47 mouse cellular contexts compared by ENCODE assay signal in genomic region chr15:88624874-88625277, GRCm38 (mm10). TPM values are rescaled to one million over a fixed set of nuclear protein-coding genes. Genes with fewer than 3 reads are reported as not detected.
"Had no signal": no experiment of that assay in that cellular context is flagged by ENCODE, and none has a peak within 500 bp of the region (broad histone marks: within the 10 kb centered on the region; RNA-seq: fewer than 3 reads in every experiment).

No protein-coding gene starts in this region.

- H3K36me3 ChIP-seq: limb, embryonic 10.5 days; limb, embryonic 12.5 days; limb, embryonic 13.5 days; limb, embryonic 15.5 days; liver, embryonic 12.5 days; liver, embryonic 13.5 days; liver, embryonic 15.5 days; lung, embryonic 15.5 days; midbrain, embryonic 10.5 days; midbrain, embryonic 12.5 days; midbrain, embryonic 13.5 days; midbrain, embryonic 15.5 days; neural tube, embryonic 12.5 days had no signal

- H3K9ac ChIP-seq: limb, embryonic 12.5 days; limb, embryonic 13.5 days; limb, embryonic 15.5 days; liver, embryonic 12.5 days; liver, embryonic 13.5 days; liver, embryonic 14.5 days; liver, embryonic 15.5 days; liver, postnatal 0 days; lung, embryonic 14.5 days; lung, embryonic 15.5 days; midbrain, embryonic 12.5 days; midbrain, embryonic 13.5 days; midbrain, embryonic 15.5 days; neural tube, embryonic 12.5 days had no signal

- DNase-seq: left cerebral cortex, postnatal 4 days; liver; liver, embryonic 13.5 days; liver, postnatal 0 days; lung, adult 18-20 months; lung, adult 2 months; lung, embryonic 14.5 days; lung, postnatal 10 days; lung, postnatal 14 days; lung, postnatal 36 days; lung, postnatal 4 days; midbrain, embryonic 14.5 days had no signal

- H3K9me3 ChIP-seq: limb, embryonic 10.5 days; limb, embryonic 12.5 days; limb, embryonic 13.5 days; limb, embryonic 15.5 days; liver, embryonic 12.5 days; liver, embryonic 13.5 days; liver, embryonic 15.5 days; lung, embryonic 15.5 days; midbrain, embryonic 12.5 days; midbrain, embryonic 13.5 days; midbrain, embryonic 15.5 days; neural tube, embryonic 12.5 days had no signal

- H3K4me2 ChIP-seq: limb, embryonic 12.5 days; limb, embryonic 13.5 days; limb, embryonic 15.5 days; liver, embryonic 11.5 days; liver, embryonic 12.5 days; liver, embryonic 13.5 days; liver, embryonic 15.5 days; lung, embryonic 14.5 days; lung, embryonic 15.5 days; midbrain, embryonic 11.5 days; midbrain, embryonic 12.5 days; midbrain, embryonic 13.5 days; midbrain, embryonic 15.5 days; neural tube, embryonic 12.5 days had no signal

- ATAC-seq: liver, embryonic 12.5 days; liver, postnatal 0 days; lung, postnatal 0 days; midbrain, embryonic 13.5 days; midbrain, embryonic 15.5 days; midbrain, embryonic 16.5 days had no signal

- H3K27me3 ChIP-seq: limb, embryonic 12.5 days; limb, embryonic 13.5 days; limb, embryonic 15.5 days; liver, embryonic 12.5 days; liver, embryonic 13.5 days; liver, embryonic 15.5 days; lung, embryonic 15.5 days; megakaryocyte, embryonic 14.5 days; midbrain, embryonic 12.5 days; midbrain, embryonic 13.5 days; midbrain, embryonic 15.5 days; neural tube, embryonic 12.5 days had no signal

- H3K4me1 ChIP-seq: limb, embryonic 10.5 days; limb, embryonic 12.5 days; limb, embryonic 13.5 days; limb, embryonic 15.5 days; liver, embryonic 12.5 days; liver, embryonic 13.5 days; liver, embryonic 15.5 days; lung, embryonic 15.5 days; megakaryocyte, embryonic 14.5 days; midbrain, embryonic 10.5 days; midbrain, embryonic 12.5 days; midbrain, embryonic 13.5 days; neural tube, embryonic 12.5 days had no signal

- H3K4me3 ChIP-seq: limb, embryonic 10.5 days; limb, embryonic 12.5 days; limb, embryonic 13.5 days; limb, embryonic 15.5 days; liver, embryonic 12.5 days; liver, embryonic 13.5 days; liver, embryonic 15.5 days; lung, embryonic 15.5 days; megakaryocyte, embryonic 14.5 days; midbrain, embryonic 10.5 days; midbrain, embryonic 12.5 days; midbrain, embryonic 13.5 days; midbrain, embryonic 15.5 days; myocyte; neural tube, embryonic 12.5 days had no signal

- H3K27ac ChIP-seq: limb, embryonic 10.5 days; limb, embryonic 12.5 days; limb, embryonic 13.5 days; limb, embryonic 15.5 days; liver, embryonic 12.5 days; liver, embryonic 13.5 days; liver, embryonic 14.5 days; liver, embryonic 15.5 days; lung, embryonic 15.5 days; macrophage; midbrain, embryonic 10.5 days; midbrain, embryonic 12.5 days; midbrain, embryonic 13.5 days; midbrain, embryonic 15.5 days; neural tube, embryonic 12.5 days had no signal

RNA-seq across cellular contexts. Expression of gene Zdhhc25, which starts 24.8 kb away (rescaled TPM):
- total RNA-seq: left cerebral cortex, postnatal 10 days; left cerebral cortex, postnatal 14 days; left cerebral cortex, postnatal 25 days; left cerebral cortex, postnatal 36 days; left cerebral cortex, postnatal 4 days; liver, adult 2 months; megakaryocyte progenitor cell, adult 5-6 weeks; megakaryocyte, adult 5-6 weeks; megakaryocyte-erythroid progenitor cell, adult 5-6 weeks; midbrain, postnatal 0 days; monocyte, adult 5-6 weeks had no signal
- polyA plus RNA-seq: limb, embryonic 10.5 days; limb, embryonic 11.5 days; limb, embryonic 12.5 days; limb, embryonic 13.5 days; limb, embryonic 14.5 days; limb, embryonic 15.5 days; liver, adult 2 months; liver, embryonic 11.5 days; liver, embryonic 12.5 days; liver, embryonic 13.5 days; liver, embryonic 14.5 days; liver, embryonic 15.5 days; liver, embryonic 16.5 days; liver, postnatal 0 days; lung, adult 2 months; lung, embryonic 14.5 days; lung, embryonic 15.5 days; lung, embryonic 16.5 days; lung, postnatal 0 days; macrophage; midbrain, embryonic 10.5 days; midbrain, embryonic 11.5 days; midbrain, embryonic 12.5 days; midbrain, embryonic 13.5 days; midbrain, embryonic 14.5 days; midbrain, embryonic 15.5 days; midbrain, embryonic 16.5 days; midbrain, postnatal 0 days; neural tube, embryonic 11.5 days; neural tube, embryonic 12.5 days had no signal
